Mouse (Mus musculus) bone marrow macrophage, adult 2 months (primary cell): ENCODE data around the gene Usp32.

ENCODE experiments used
- CTCF ChIP-seq: IDR thresholded peaks from 2 replicates; pipeline ENCODE4 v1.5.1; 2012; ENCODE audit warnings: low read depth, mild to moderate bottlenecking, low read length, moderate library complexity
- POLR2A ChIP-seq: IDR thresholded peaks from 2 replicates; pipeline ENCODE4 v1.6.1; 2012; ENCODE audit warnings: mild to moderate bottlenecking, low read depth, low read length, borderline replicate concordance

DNA sequence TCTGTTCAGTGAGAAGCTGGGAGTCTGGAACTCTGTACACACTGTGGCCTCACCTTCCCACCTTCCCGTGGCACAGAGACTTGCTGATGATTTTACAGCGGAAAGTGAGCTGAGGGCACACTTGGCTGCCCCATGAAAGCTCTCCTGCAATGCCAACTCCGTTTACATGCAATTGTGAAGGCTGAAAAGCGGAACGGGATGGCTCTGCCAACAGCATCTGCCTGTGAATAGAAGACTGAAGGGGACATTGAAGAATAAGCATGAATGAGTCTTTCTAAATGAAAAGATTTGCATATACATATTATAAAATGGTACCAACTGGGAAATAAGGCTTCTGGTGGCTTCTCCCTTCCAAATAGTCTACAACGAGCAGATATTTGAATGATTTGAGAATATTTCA, 192.8 kb downstream of the Usp32 start:
- TF ChIP-seq POLR2A (no peak), CTCF (no peak)
